Mouse (Mus musculus) brain, embryonic 14.5 days (tissue): ENCODE results near the gene Tm4sf20. TPM values are rescaled to one million over a fixed set of nuclear protein-coding genes. Genes with fewer than 3 reads are reported as not detected.
A peak's percentile ranks its signal among the peaks of the same experiment; 100 is the strongest.

ENCODE experiments used
- DNase-seq: peaks from one replicate; pipeline ENCODE4 v3.0.0-alpha.2; 2011; ENCODE audit warnings: low read depth
- CTCF ChIP-seq: fragments of 200-500 bp; IDR thresholded peaks from 2 replicates; pipeline ENCODE4 v1.5.1; 2012; ENCODE audit warnings: inconsistent platforms, mild to moderate bottlenecking, moderate library complexity, borderline replicate concordance; ENCODE audit not compliant: insufficient read depth, insufficient read length; ENCODE audit errors: extremely low read depth
- POLR2A ChIP-seq: fragments of 200-500 bp; IDR thresholded peaks from 2 replicates; pipeline ENCODE4 v1.6.1; 2012; ENCODE audit warnings: mild to moderate bottlenecking, inconsistent platforms, borderline replicate concordance; ENCODE audit not compliant: poor library complexity, insufficient read depth, insufficient read length, severe bottlenecking; ENCODE audit errors: extremely low read depth
- polyA plus RNA-seq: library from polyadenylated mRNA; depleted of rRNA; stranded (reverse); fragments of >200 nt; gene quantifications from 2 replicates; pipeline ENCODE4 v1.2.3, GENCODE M21; 2012

Gene Tm4sf20
- polyA plus RNA-seq, 1 experiment = not detected

GRCm38 (mm10) chr1:82772428-82772827 is 4.2 kb upstream of the Tm4sf20 start:
- TF ChIP-seq POLR2A (no peak), CTCF (no peak)
- no peak for DNase-seq

GRCm38 (mm10) chr1:82771022-82771586 is 2.8 kb upstream of the Tm4sf20 start, which contains the start of gene Gm47791:
TSS of gene Gm47791 (minus strand) at chr1:82771243.
- no peak for TF ChIP-seq POLR2A
- TF ChIP-seq CTCF = no peak
- no peak for DNase-seq

- TF ChIP-seq POLR2A (no peak), CTCF (no peak)
- no peak for DNase-seq
These were observed 1.6 kb downstream of the Tm4sf20 start for GRCm38 (mm10) chr1:82766641-82767040.

GRCm38 (mm10) chr1:82766227-82766626 is 2.0 kb downstream of the Tm4sf20 start:
- DNase-seq = no peak
- TF ChIP-seq CTCF (no peak), POLR2A (no peak)

GRCm38 (mm10) chr1:82762274-82762673 is 6.0 kb downstream of the Tm4sf20 start:
- TF ChIP-seq CTCF = peak; percentile 24; the same call in 1 of the 2 replicates
- no peak for TF ChIP-seq POLR2A

GRCm38 (mm10) chr1:82761454-82762169 is 6.6 kb downstream of the Tm4sf20 start:
- TF ChIP-seq POLR2A (no peak), CTCF (no peak)
- no peak for DNase-seq

More at GRCm38 (mm10) chr1:82762274-82762673, 6.0 kb downstream of the Tm4sf20 start:
- DNase-seq = no peak

GRCm38 (mm10) chr1:82759520-82759919 is 8.7 kb downstream of the Tm4sf20 start:
- peak; percentile 39; the same call in 1 of the 2 replicates for TF ChIP-seq CTCF
- TF ChIP-seq POLR2A = no peak
- peak; percentile 2 for DNase-seq

GRCm38 (mm10) chr1:82747714-82748452 is 20.4 kb downstream of the Tm4sf20 start:
- TF ChIP-seq CTCF = no peak
- no peak for TF ChIP-seq POLR2A
- DNase-seq = no peak

- no peak for TF ChIP-seq CTCF
- TF ChIP-seq POLR2A = no peak
- peak; percentile 35 for DNase-seq
These were observed 21.9 kb downstream of the Tm4sf20 start for GRCm38 (mm10) chr1:82746408-82746807.

- no peak for DNase-seq
These were observed 24.3 kb downstream of the Tm4sf20 start for GRCm38 (mm10) chr1:82743962-82744361.

GRCm38 (mm10) chr1:82741539-82741938 is 26.7 kb downstream of the Tm4sf20 start:
- no peak for TF ChIP-seq POLR2A
- no peak for TF ChIP-seq CTCF
- DNase-seq = no peak

More at GRCm38 (mm10) chr1:82743962-82744361, 24.3 kb downstream of the Tm4sf20 start:
- TF ChIP-seq CTCF (no peak), POLR2A (no peak)
